Mouse (Mus musculus): Measurements from ENCODE around the gene Gm20834.
"Not testable (repeated sequence)": the region's sequence is repeated elsewhere in the genome, so short reads cannot be mapped to it uniquely, and the experiment has no call there.

The Gm20834 gene

GRCm38 (mm10) chrY:10324489-10324888, at the start of gene Gm20834:
Gene Gm20834 (minus strand): TSS chrY:10324589.
- DNase-seq, result not testable (repeated sequence)
